Mouse (Mus musculus): Measurements from ENCODE around the gene Wnt3a.
"Not testable (repeated sequence)": the region's sequence is repeated elsewhere in the genome, so short reads cannot be mapped to it uniquely, and the experiment has no call there.

Gene Wnt3a

GRCm38 (mm10) chr11:59222306-59222705 is 68.2 kb downstream of the Wnt3a start:
- no peak for DNase-seq (ENCODE audit: extremely low spot score, low spot score)

- DNase-seq (ENCODE audit: extremely low spot score, low spot score): no peak
Observed at GRCm38 (mm10) chr11:59221604-59222003, 68.9 kb downstream of the Wnt3a start.

- DNase-seq (ENCODE audit: extremely low spot score, low spot score): no peak
Observed at GRCm38 (mm10) chr11:59219064-59219463, 71.5 kb downstream of the Wnt3a start.

- no peak for DNase-seq (ENCODE audit: extremely low spot score, low spot score)
Observed at GRCm38 (mm10) chr11:59218389-59218998, 72.1 kb downstream of the Wnt3a start.

- DNase-seq (ENCODE audit: extremely low spot score, low spot score): no peak
Observed at GRCm38 (mm10) chr11:59216955-59217354, 73.6 kb downstream of the Wnt3a start.

- DNase-seq (ENCODE audit: extremely low spot score, low spot score): no peak
Observed at GRCm38 (mm10) chr11:59212892-59213494, 77.6 kb downstream of the Wnt3a start.

GRCm38 (mm10) chr11:59212320-59212719 is 78.2 kb downstream of the Wnt3a start:
- DNase-seq (ENCODE audit: extremely low spot score, low spot score): not testable (repeated sequence)

GRCm38 (mm10) chr11:59211561-59211960 is 79.0 kb downstream of the Wnt3a start:
- DNase-seq (ENCODE audit: extremely low spot score, low spot score): not testable (repeated sequence)

- no peak for DNase-seq (ENCODE audit: extremely low spot score, low spot score)
Observed at GRCm38 (mm10) chr11:59210020-59210419, 80.5 kb downstream of the Wnt3a start.

GRCm38 (mm10) chr11:59209580-59209979 is 81.0 kb downstream of the Wnt3a start:
- DNase-seq (ENCODE audit: extremely low spot score, low spot score): no peak

GRCm38 (mm10) chr11:59209003-59209441 is 81.5 kb downstream of the Wnt3a start:
- peak; percentile 67 for DNase-seq (ENCODE audit: extremely low spot score, low spot score)

GRCm38 (mm10) chr11:59208153-59208831 is 82.3 kb downstream of the Wnt3a start, which contains the start of gene 2310033P09Rik:
Gene 2310033P09Rik (plus strand): TSS chr11:59208321.
- peak; percentile 96 for DNase-seq (ENCODE audit: extremely low spot score, low spot score)

GRCm38 (mm10) chr11:59202081-59202995 is 88.2 kb downstream of the Wnt3a start, which contains the start of gene Mrpl55:
Gene Mrpl55 (plus strand): TSS chr11:59202486.
- DNase-seq (ENCODE audit: extremely low spot score, low spot score): peak; percentile 97

- no peak for DNase-seq (ENCODE audit: extremely low spot score, low spot score)
Observed at GRCm38 (mm10) chr11:59201216-59202002, 89.1 kb downstream of the Wnt3a start.

Measured in neural tube, embryonic 10.5 days (tissue).